Mouse (Mus musculus) embryonic facial prominence, embryonic 12.5 days (tissue): ENCODE measurements around the gene Zfp579. TPM values are rescaled to one million over a fixed set of nuclear protein-coding genes. Genes with fewer than 3 reads are reported as not detected.
"Not testable (repeated sequence)": the region's sequence is repeated elsewhere in the genome, so short reads cannot be mapped to it uniquely, and the experiment has no call there.

ENCODE experiments used
- ATAC-seq: fragments of 200-750 bp; cut with Nextera tagmentation; 2 replicates; pipeline ENCODE4 v1.8.0; 2017; ENCODE audit not compliant: insufficient number of reproducible peaks, insufficient read depth, low FRiP score, low TSS enrichment
- H3K27ac ChIP-seq: fragments of 300-500 bp; sonication (generic); 2 replicates; pipeline ENCODE4 v1.5.1; 2016; ENCODE audit warnings: mild to moderate bottlenecking
- H3K27me3 ChIP-seq: fragments of 300-500 bp; sonication (generic); 2 replicates; pipeline ENCODE4 v1.6.1; 2016; ENCODE audit warnings: mild to moderate bottlenecking, moderate library complexity
- H3K36me3 ChIP-seq: fragments of 300-500 bp; sonication (generic); 2 replicates; pipeline ENCODE4 v1.6.1; 2016; ENCODE audit warnings: mild to moderate bottlenecking
- H3K4me1 ChIP-seq: fragments of 300-500 bp; sonication (generic); 2 replicates; pipeline ENCODE4 v1.6.1; 2016
- H3K4me2 ChIP-seq: fragments of 300-500 bp; sonication (generic); replicated peaks from 2 replicates; pipeline ENCODE4 v1.6.1; 2016; ENCODE audit warnings: mild to moderate bottlenecking, moderate library complexity
- H3K4me3 ChIP-seq: fragments of 300-500 bp; sonication (generic); 2 replicates; pipeline ENCODE4 v1.5.1; 2016; ENCODE audit warnings: mild to moderate bottlenecking
- H3K9ac ChIP-seq: fragments of 300-500 bp; sonication (generic); 2 replicates; pipeline ENCODE4 v1.6.1; 2016; ENCODE audit warnings: mild to moderate bottlenecking, moderate library complexity
- H3K9me3 ChIP-seq: fragments of 300-500 bp; sonication (generic); 2 replicates; pipeline ENCODE4 v1.6.1; 2016; ENCODE audit warnings: mild to moderate bottlenecking, moderate library complexity
- WGBS: fragments of 180-500 bp; shearing (Covaris S2); methylation state at CpG from one replicate; pipeline ENCODE4 v1.1.7; 2016; 5-methylcytosine and 5-hydroxymethylcytosine counted together
- polyA plus RNA-seq: library from polyadenylated mRNA; unstranded; fragments of >200 nt; fragmentation: Nextera tagmentation; extraction: Ambion mirVana; gene quantifications from 2 replicates; pipeline ENCODE4 v1.2.1, GENCODE M21; 2016

Zfp579 gene
- polyA plus RNA-seq, 1 experiment from 2014 or later: 43.3 TPM

DNA sequence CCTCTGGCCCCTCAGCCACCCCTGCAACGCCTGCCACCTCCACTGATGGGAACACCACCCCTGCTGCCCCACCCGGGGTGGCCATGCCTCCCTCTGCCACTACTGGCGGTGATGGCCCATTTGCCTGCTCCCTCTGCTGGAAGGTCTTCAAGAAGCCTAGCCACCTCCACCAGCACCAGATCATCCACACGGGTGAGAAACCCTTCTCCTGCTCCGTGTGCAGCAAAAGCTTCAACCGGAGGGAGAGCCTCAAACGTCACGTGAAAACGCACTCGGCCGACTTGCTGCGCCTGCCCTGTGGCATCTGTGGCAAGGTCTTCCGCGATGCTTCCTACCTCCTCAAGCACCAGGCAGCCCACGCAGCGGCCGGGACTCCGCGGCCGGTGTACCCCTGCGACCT is 34.0 kb upstream of the Zfp579 start:
- peaks cover 92% of the 10 kb centered on the region for H3K36me3 ChIP-seq
- H3K9ac ChIP-seq: no peak overlapping the region
- WGBS: 92% methylated on average over 21 of the region's 21 CpGs
- peaks cover 49% of the 10 kb centered on the region for H3K9me3 ChIP-seq
- no peaks in the 10 kb centered on the region for H3K4me1 ChIP-seq
- peak overlapping the region; percentile 5; the same call in 1 of the 2 replicates for H3K4me3 ChIP-seq
- no peak for ATAC-seq
- no peaks in the 10 kb centered on the region for H3K27me3 ChIP-seq
- no peak overlapping the region for H3K4me2 ChIP-seq
- H3K27ac ChIP-seq: no peak overlapping the region

- no peak overlapping the region for H3K4me3 ChIP-seq
- ATAC-seq: no peak
- H3K27ac ChIP-seq: no peak overlapping the region
- 95% methylated on average over 22 of the region's 22 CpGs for WGBS
- peaks cover 49% of the 10 kb centered on the region for H3K9me3 ChIP-seq
- H3K36me3 ChIP-seq: peaks cover 92% of the 10 kb centered on the region
- no peak overlapping the region for H3K4me2 ChIP-seq
- no peaks in the 10 kb centered on the region for H3K4me1 ChIP-seq
- no peaks in the 10 kb centered on the region for H3K27me3 ChIP-seq
- H3K9ac ChIP-seq: no peak overlapping the region
These were observed 33.6 kb upstream of the Zfp579 start for GRCm38 (mm10) chr7:5029543-5029942.

DNA sequence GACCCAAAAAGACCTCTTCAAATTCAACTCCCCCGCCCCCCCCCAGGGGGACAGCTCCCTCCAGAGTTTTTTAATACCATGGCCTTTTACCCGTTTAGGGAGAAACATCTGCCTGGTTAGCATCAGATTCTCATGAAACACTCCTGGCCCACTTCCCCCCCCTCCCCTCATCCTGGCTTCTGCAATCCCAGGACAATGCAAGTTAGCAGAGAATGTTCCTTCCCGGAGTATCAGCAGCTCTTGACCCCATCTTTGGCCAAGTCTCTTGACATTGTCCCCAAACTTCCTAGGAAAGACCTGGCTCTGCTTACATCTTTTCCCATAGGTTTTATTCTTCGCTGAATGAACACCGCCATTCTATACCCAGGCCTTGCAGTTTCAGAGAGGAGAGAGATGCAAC is 25.2 kb upstream of the Zfp579 start:
- WGBS: 49% methylated on average over 5 of the region's 5 CpGs
- Histone ChIP-seq H3K27ac (peak overlapping the region; percentile 98), H3K36me3 (peaks cover 37% of the 10 kb centered on the region), H3K27me3 (no peaks in the 10 kb centered on the region), H3K4me3 (peak overlapping the region; percentile 87), H3K4me2 (peak overlapping the region; percentile 82), H3K9ac (peak overlapping the region; percentile 92), H3K9me3 (no peaks in the 10 kb centered on the region), H3K4me1 (peaks cover 7% of the 10 kb centered on the region)
- no peak for ATAC-seq

DNA sequence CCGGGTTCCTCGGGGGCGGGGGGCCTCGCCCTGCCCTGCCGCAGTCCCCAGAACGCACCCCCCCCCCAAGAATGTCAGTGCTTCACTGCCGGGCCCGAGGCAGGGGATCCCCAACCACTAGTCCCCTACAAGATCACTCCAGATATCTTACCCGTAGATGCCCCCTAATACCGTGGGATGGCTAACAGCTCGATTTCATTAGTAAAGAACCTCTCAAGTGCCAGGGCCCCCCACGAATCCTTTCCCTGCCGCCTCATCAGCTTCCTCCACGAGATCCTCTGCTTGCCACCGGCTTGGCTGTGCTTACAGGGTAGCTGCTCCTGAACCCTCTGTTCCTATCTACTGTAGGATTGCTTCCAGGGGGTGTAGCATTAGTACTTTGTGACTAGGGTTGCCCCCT is 24.7 kb upstream of the Zfp579 start:
- H3K4me3 ChIP-seq: peak overlapping the region; percentile 87
- no peaks in the 10 kb centered on the region for H3K27me3 ChIP-seq
- H3K9me3 ChIP-seq: no peaks in the 10 kb centered on the region
- H3K36me3 ChIP-seq: peaks cover 33% of the 10 kb centered on the region
- peak overlapping the region; percentile 98 for H3K27ac ChIP-seq
- ATAC-seq: peak; percentile 5
- WGBS: 0% methylated on average over 11 of the region's 15 CpGs
- H3K9ac ChIP-seq: peak overlapping the region; percentile 92
- H3K4me1 ChIP-seq: peaks cover 11% of the 10 kb centered on the region
- H3K4me2 ChIP-seq: peak overlapping the region; percentile 82

DNA sequence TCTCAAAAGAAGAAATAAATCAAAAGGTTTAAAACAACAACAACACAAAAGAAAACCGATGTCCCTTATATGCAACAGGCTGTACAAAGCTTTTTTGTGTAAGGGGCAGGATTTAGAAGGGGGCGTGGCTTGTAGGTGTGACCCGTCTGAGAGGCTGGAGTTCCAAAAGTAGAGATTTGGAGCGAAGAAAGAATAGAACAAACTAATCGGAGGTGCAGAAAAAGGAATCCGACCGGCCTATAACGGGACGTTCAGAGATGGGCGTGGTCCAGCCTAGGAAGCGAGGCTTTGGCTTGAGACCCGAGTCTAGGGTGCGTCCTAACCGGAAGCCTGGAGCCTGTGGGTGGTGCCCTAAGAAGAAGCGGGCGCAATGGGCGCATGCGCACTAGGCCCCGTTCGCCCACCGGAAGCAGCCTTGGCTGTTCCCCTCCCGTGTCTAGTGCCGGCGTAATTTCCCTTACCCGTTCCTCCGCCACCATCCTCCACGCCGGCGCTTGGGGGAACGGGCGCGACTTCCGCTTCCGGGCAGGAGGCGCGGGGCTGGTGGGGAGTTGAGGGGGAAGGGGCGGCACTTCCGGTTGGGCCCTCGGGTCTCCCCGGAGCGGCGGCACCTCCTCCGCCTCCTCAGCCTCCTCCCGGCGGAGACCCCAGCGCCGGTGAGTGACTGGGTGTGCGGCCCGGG is 24.2 kb upstream of the Zfp579 start, which contains the start of the genes Zfp865 and Ccdc106:
Gene Zfp865, plus strand, starts transcription at position 377 of the 682 bp plus-strand sequence.
Gene Ccdc106, plus strand, starts transcription at position 554 of the 682 bp plus-strand sequence.
- H3K4me2 ChIP-seq: peak within 1 kb of the TSS; percentile 82
- under 1% methylated on average over 48 of the region's 49 CpGs for WGBS
- no peaks in the 10 kb centered on the region for H3K27me3 ChIP-seq
- peaks cover 11% of the 10 kb centered on the region for H3K4me1 ChIP-seq
- H3K9ac ChIP-seq: peak within 1 kb of the TSS; percentile 92
- peaks cover 29% of the 10 kb centered on the region for H3K36me3 ChIP-seq
- ATAC-seq: peak; percentile 83
- no peaks in the 10 kb centered on the region for H3K9me3 ChIP-seq
- peak within 1 kb of the TSS; percentile 98 for H3K27ac ChIP-seq
- peak within 1 kb of the TSS; percentile 87 for H3K4me3 ChIP-seq

DNA sequence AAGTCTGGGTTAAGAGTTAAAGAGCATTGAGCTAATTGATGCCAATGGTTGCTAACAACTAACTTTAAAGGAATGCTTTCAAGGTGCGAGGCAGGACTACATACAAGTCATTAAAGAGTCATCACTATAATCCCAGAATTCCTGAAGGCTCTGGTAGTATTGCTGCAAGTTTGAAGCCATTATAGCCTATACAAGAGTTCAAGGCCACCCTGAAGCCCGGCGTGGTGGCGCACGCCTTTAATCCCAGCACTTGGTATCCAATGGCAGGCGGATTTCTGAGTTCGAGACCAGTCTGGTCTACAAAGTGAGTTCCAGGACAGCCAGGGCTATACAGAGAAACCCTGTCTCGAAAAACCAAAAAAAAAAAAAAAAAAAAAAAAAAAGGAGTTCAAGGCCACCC is 23.6 kb upstream of the Zfp579 start:
- H3K4me2 ChIP-seq: peak overlapping the region; percentile 82
- H3K36me3 ChIP-seq: peaks cover 25% of the 10 kb centered on the region
- H3K4me3 ChIP-seq: peak overlapping the region; percentile 87
- H3K27ac ChIP-seq: peak overlapping the region; percentile 98
- not testable (repeated sequence) for H3K27me3 ChIP-seq, H3K9me3 ChIP-seq, ATAC-seq
- H3K4me1 ChIP-seq: peaks cover 11% of the 10 kb centered on the region
- WGBS: 27% methylated on average over 8 of the region's 8 CpGs
- peak overlapping the region; percentile 92; the same call in 1 of the 2 replicates for H3K9ac ChIP-seq

DNA sequence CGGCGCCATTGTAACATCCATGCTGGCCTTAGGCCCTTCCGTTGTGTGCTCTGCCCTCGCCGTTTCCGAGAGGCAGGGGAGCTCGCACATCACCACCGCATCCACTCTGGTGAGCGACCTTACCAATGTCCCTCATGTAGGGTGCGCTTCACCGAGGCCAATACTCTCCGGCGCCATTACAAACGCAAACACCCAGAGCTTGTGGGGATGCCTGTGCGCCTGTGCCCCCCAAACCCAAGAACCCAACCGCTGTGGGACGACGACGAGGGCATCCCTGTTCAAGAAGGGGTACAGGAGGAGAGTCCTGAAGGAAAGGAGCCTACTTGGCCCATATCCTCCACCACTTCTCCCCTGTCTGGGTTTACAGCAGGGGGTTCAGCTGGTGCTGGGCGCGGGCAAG is 22.0 kb upstream of the Zfp579 start:
- Histone ChIP-seq H3K9ac (no peak overlapping the region), H3K9me3 (no peaks in the 10 kb centered on the region), H3K4me1 (peaks cover 16% of the 10 kb centered on the region), H3K36me3 (peaks cover 14% of the 10 kb centered on the region), H3K27ac (no peak overlapping the region), H3K4me2 (no peak overlapping the region), H3K4me3 (no peak overlapping the region), H3K27me3 (no peaks in the 10 kb centered on the region)
- no peak for ATAC-seq
- WGBS: 95% methylated on average over 21 of the region's 21 CpGs

- no peak for ATAC-seq
These were observed 21.4 kb upstream of the Zfp579 start for GRCm38 (mm10) chr7:5017352-5017751.

DNA sequence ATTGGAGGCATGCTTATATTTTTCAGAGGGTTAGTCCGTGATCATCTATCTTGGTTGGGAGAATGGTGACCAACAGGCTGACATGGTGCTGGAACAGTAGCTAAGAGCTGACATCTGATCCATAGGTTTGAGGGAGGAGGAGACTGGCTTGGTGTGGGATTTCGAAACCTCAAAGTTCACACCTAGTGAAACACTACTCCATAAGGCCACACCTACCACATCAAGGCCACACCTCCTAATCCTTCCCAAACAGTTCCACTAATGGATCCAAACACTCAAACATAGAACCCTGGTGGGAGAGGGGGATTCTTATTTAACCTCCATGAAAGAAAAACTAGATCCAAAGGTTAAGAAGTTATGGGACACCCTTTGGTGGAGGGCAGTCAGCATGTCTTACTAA is 21.0 kb upstream of the Zfp579 start:
- WGBS: 95% methylated on average over 2 of the region's 2 CpGs
- H3K9ac ChIP-seq: no peak overlapping the region
- no peak overlapping the region for H3K4me3 ChIP-seq
- no peaks in the 10 kb centered on the region for H3K27me3 ChIP-seq
- no peak for ATAC-seq
- H3K4me1 ChIP-seq: peaks cover 16% of the 10 kb centered on the region
- H3K9me3 ChIP-seq: no peaks in the 10 kb centered on the region
- no peak overlapping the region for H3K27ac ChIP-seq
- H3K4me2 ChIP-seq: no peak overlapping the region
- H3K36me3 ChIP-seq: peaks cover 14% of the 10 kb centered on the region

More at GRCm38 (mm10) chr7:5017352-5017751, 21.4 kb upstream of the Zfp579 start:
- no peak overlapping the region for H3K4me2 ChIP-seq
- peaks cover 16% of the 10 kb centered on the region for H3K4me1 ChIP-seq
- H3K4me3 ChIP-seq: no peak overlapping the region
- H3K9ac ChIP-seq: no peak overlapping the region
- H3K9me3 ChIP-seq: no peaks in the 10 kb centered on the region
- WGBS: 91% methylated on average over 16 of the region's 16 CpGs
- no peaks in the 10 kb centered on the region for H3K27me3 ChIP-seq
- no peak overlapping the region for H3K27ac ChIP-seq
- peaks cover 15% of the 10 kb centered on the region for H3K36me3 ChIP-seq

- 64% methylated on average over 3 of the region's 3 CpGs for WGBS
- Histone ChIP-seq H3K9me3 (no peaks in the 10 kb centered on the region), H3K9ac (peak overlapping the region; percentile 62), H3K36me3 (peaks cover 20% of the 10 kb centered on the region), H3K27ac (peak overlapping the region; percentile 98), H3K4me2 (peak overlapping the region; percentile 59), H3K4me3 (peak overlapping the region; percentile 66), H3K4me1 (peaks cover 11% of the 10 kb centered on the region), H3K27me3 (no peaks in the 10 kb centered on the region)
- ATAC-seq: no peak
These were observed 20.1 kb upstream of the Zfp579 start for GRCm38 (mm10) chr7:5016057-5016456.

DNA sequence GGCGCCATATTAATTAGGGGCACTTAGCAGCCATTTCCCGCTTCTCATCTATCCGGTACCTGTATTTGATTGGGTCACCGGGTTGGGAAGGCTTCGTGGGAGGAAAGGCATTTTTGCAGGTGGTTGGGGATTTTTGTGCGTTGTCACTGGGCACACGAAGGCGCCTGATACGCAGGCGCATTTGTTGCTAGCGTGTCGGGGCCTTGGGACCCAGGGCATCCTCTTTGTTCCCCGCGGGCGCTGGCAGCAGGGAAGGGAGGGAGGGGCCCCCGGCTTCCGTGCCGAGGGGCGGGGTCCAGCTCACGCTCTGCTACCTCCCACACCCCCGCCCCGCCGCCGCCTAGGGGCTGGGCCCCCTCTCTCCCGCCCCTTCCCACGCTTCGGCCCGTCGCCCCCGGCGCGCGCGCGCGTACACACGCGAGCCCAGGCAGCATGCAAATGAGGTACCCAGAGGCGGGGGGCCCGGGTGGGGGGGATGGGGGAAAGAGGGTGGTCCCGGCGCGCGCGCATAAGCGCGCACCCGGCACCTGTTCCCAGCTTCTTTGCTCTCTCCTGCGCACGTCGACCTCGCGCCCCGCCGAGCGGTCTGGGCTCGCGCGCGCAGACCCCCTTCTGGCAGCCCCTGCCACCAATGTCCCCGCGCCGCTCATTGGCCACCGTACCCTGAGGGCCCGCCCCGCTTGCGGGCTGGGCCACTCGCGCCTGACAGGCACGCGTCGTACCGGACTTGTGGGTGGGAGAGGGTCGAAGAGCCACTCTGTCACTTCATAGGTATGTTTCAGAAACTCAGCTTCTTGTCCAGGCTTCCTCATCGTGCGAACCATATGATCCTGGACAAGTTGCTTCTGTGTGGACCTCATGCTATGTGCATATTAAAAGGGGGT is 19.4 kb upstream of the Zfp579 start, which contains the start of gene Gm44973:
Gene Gm44973, plus strand, starts transcription at position 379 of the 884 bp plus-strand sequence.
- Histone ChIP-seq H3K27ac (peak within 1 kb of the TSS; percentile 98), H3K9me3 (no peaks in the 10 kb centered on the region), H3K9ac (peak within 1 kb of the TSS; percentile 82), H3K27me3 (no peaks in the 10 kb centered on the region), H3K4me1 (peaks cover 11% of the 10 kb centered on the region; the same call in 1 of the 2 replicates), H3K4me2 (peak within 1 kb of the TSS; percentile 59), H3K4me3 (peak within 1 kb of the TSS; percentile 66), H3K36me3 (peaks cover 27% of the 10 kb centered on the region)
- WGBS: under 1% methylated on average over 67 of the region's 76 CpGs
- ATAC-seq: peak; percentile 72
